Mouse (Mus musculus) splenic B cell, adult 2 months (primary cell): ENCODE measurements around the gene Prnd.

Experiments used
- DNase-seq: peaks from one replicate; pipeline ENCODE4 v3.0.0-alpha.2; 2011; ENCODE audit warnings: low read depth, low spot score
- H3K27me3 ChIP-seq: 2 replicates; pipeline ENCODE4 v1.6.1; 2012; ENCODE audit warnings: mild to moderate bottlenecking, low read length, moderate library complexity, mixed read lengths; ENCODE audit not compliant: control insufficient read depth, poor library complexity, insufficient read depth, severe bottlenecking
- H3K36me3 ChIP-seq: 2 replicates; pipeline ENCODE4 v1.6.1; 2012; ENCODE audit warnings: mild to moderate bottlenecking, low read length, moderate library complexity, mixed read lengths; ENCODE audit not compliant: control insufficient read depth, poor library complexity, insufficient read depth, severe bottlenecking

Gene Prnd

GRCm38 (mm10) chr2:131987950-131988349 is 37.3 kb downstream of the Prnd start:
- no peaks in the 10 kb centered on the region for H3K27me3 ChIP-seq
- DNase-seq: peak; percentile 28
- H3K36me3 ChIP-seq: no peaks in the 10 kb centered on the region

- DNase-seq: no peak
- Histone ChIP-seq H3K36me3 (no peaks in the 10 kb centered on the region), H3K27me3 (no peaks in the 10 kb centered on the region)
These were observed 37.9 kb downstream of the Prnd start for GRCm38 (mm10) chr2:131988550-131988949.

- DNase-seq: no peak
- Histone ChIP-seq H3K27me3 (no peaks in the 10 kb centered on the region), H3K36me3 (peaks cover 5% of the 10 kb centered on the region)
These were observed 41.8 kb downstream of the Prnd start for GRCm38 (mm10) chr2:131992487-131992886.

GRCm38 (mm10) chr2:131993151-131993550 is 42.5 kb downstream of the Prnd start:
- no peak for DNase-seq
- no peaks in the 10 kb centered on the region for H3K27me3 ChIP-seq
- H3K36me3 ChIP-seq: peaks cover 5% of the 10 kb centered on the region

- H3K36me3 ChIP-seq: peaks cover 5% of the 10 kb centered on the region
- DNase-seq: peak; percentile 68
- H3K27me3 ChIP-seq: no peaks in the 10 kb centered on the region
These were observed 43.0 kb downstream of the Prnd start for GRCm38 (mm10) chr2:131993563-131994088.

- DNase-seq: no peak
- Histone ChIP-seq H3K27me3 (no peaks in the 10 kb centered on the region), H3K36me3 (peaks cover 6% of the 10 kb centered on the region)
These were observed 44.3 kb downstream of the Prnd start for GRCm38 (mm10) chr2:131994971-131995370.

- no peak for DNase-seq
- H3K27me3 ChIP-seq: no peaks in the 10 kb centered on the region
- H3K36me3 ChIP-seq: peaks cover 10% of the 10 kb centered on the region
These were observed 45.1 kb downstream of the Prnd start for GRCm38 (mm10) chr2:131995742-131996141.

GRCm38 (mm10) chr2:131996369-131996768 is 45.7 kb downstream of the Prnd start:
- H3K36me3 ChIP-seq: peaks cover 13% of the 10 kb centered on the region
- no peak for DNase-seq
- H3K27me3 ChIP-seq: no peaks in the 10 kb centered on the region

GRCm38 (mm10) chr2:131997356-131997755 is 46.7 kb downstream of the Prnd start:
- peaks cover 14% of the 10 kb centered on the region for H3K36me3 ChIP-seq
- no peak for DNase-seq
- H3K27me3 ChIP-seq: no peaks in the 10 kb centered on the region

- no peaks in the 10 kb centered on the region for H3K27me3 ChIP-seq
- H3K36me3 ChIP-seq: peaks cover 30% of the 10 kb centered on the region
- DNase-seq: no peak
These were observed 51.2 kb downstream of the Prnd start for GRCm38 (mm10) chr2:132001696-132002334.

GRCm38 (mm10) chr2:132003916-132004315 is 53.3 kb downstream of the Prnd start:
- H3K27me3 ChIP-seq: no peaks in the 10 kb centered on the region

GRCm38 (mm10) chr2:132004495-132005136 is 54.0 kb downstream of the Prnd start:
- DNase-seq: peak; percentile 66
- H3K36me3 ChIP-seq: peaks cover 31% of the 10 kb centered on the region

More at GRCm38 (mm10) chr2:132003916-132004315, 53.3 kb downstream of the Prnd start:
- H3K36me3 ChIP-seq: peaks cover 31% of the 10 kb centered on the region
- no peak for DNase-seq

GRCm38 (mm10) chr2:132005445-132005844 is 54.8 kb downstream of the Prnd start:
- H3K36me3 ChIP-seq: peaks cover 33% of the 10 kb centered on the region
- no peak for DNase-seq
- no peaks in the 10 kb centered on the region for H3K27me3 ChIP-seq

More at GRCm38 (mm10) chr2:132004495-132005136, 54.0 kb downstream of the Prnd start:
- no peaks in the 10 kb centered on the region for H3K27me3 ChIP-seq
